Mouse (Mus musculus) MEL (cell line): ENCODE results near the gene Mtf2. TPM values are rescaled to one million over a fixed set of nuclear protein-coding genes. Genes with fewer than 3 reads are reported as not detected.
"Not testable (repeated sequence)": the region's sequence is repeated elsewhere in the genome, so short reads cannot be mapped to it uniquely, and the experiment has no call there.

Experiments
- DNase-seq: peaks from one replicate; pipeline ENCODE4 v3.0.0; 2011; ENCODE audit warnings: low read depth, low spot score
- H3K27ac ChIP-seq: 2 replicates; pipeline ENCODE4 v1.5.1; 2012; ENCODE audit warnings: low read depth, mild to moderate bottlenecking, control low read depth, low read length, moderate library complexity; ENCODE audit not compliant: control insufficient read depth
- H3K27me3 ChIP-seq, 2 experiments: fragments of 150-350 bp in 1 of 2; sonication (generic) in 1 of 2; 2 replicates each; pipeline ENCODE4 v1.6.1; 2012; ENCODE audit warnings: low read length in 2 of 2, mild to moderate bottlenecking in 2 of 2, improper control_type of control experiment in 1 of 2, moderate library complexity in 1 of 2; ENCODE audit not compliant: insufficient read depth in 2 of 2, control insufficient read depth in 1 of 2
- H3K36me3 ChIP-seq, 2 experiments: 2 replicates each; pipeline ENCODE4 v1.6.1; 2012 to 2014; ENCODE audit warnings: low read length in 2 of 2, improper control_type of control experiment in 1 of 2, inconsistent platforms in 1 of 2, mild to moderate bottlenecking in 1 of 2; ENCODE audit not compliant: insufficient read depth in 2 of 2, control insufficient read depth in 1 of 2
- H3K4me1 ChIP-seq, 2 experiments: fragments of 150-350 bp in 1 of 2; sonication (generic) in 1 of 2; 2 replicates each; pipeline ENCODE4 v1.6.1; 2012; ENCODE audit warnings: low read length in 2 of 2, improper control_type of control experiment in 1 of 2, mild to moderate bottlenecking in 1 of 2; ENCODE audit not compliant: insufficient read depth in 2 of 2, control insufficient read depth in 1 of 2
- H3K4me3 ChIP-seq, 2 experiments: fragments of 150-350 bp in 1 of 2; sonication (generic) in 1 of 2; 2 replicates each; pipeline ENCODE4 v1.5.1; 2012; ENCODE audit warnings: low read depth in 2 of 2, low read length in 2 of 2, mild to moderate bottlenecking in 2 of 2, moderate library complexity in 2 of 2, control low read depth in 1 of 2, improper control_type of control experiment in 1 of 2; ENCODE audit not compliant: control insufficient read depth in 1 of 2, insufficient read depth in 1 of 2
- H3K79me2 ChIP-seq: 2 replicates; pipeline ENCODE4 v1.6.1; 2012; ENCODE audit warnings: mild to moderate bottlenecking, low read length, moderate library complexity; ENCODE audit not compliant: control insufficient read depth, poor library complexity, insufficient read depth
- H3K9ac ChIP-seq: 2 replicates; pipeline ENCODE4 v1.6.1; 2012; ENCODE audit warnings: low read depth, mild to moderate bottlenecking, control low read depth, low read length, moderate library complexity; ENCODE audit not compliant: control insufficient read depth, poor library complexity, severe bottlenecking
- H3K9me3 ChIP-seq: fragments of 150-350 bp; sonication (generic); replicated peaks from 2 replicates; pipeline ENCODE4 v1.6.1; 2012; ENCODE audit warnings: mild to moderate bottlenecking, low read length, improper control_type of control experiment, moderate library complexity; ENCODE audit not compliant: insufficient read depth
- CTCF ChIP-seq, 3 experiments: IDR thresholded peaks in 2 of 3; conservative IDR thresholded peaks in 1 of 3; 2 replicates each; pipeline ENCODE4 v1.5.1; 2011 to 2012; ENCODE audit warnings: low read length in 3 of 3, low read depth in 2 of 3, mild to moderate bottlenecking in 2 of 3, improper control_type of control experiment in 1 of 3, inconsistent platforms in 1 of 3, mixed read lengths in 1 of 3, moderate library complexity in 1 of 3; ENCODE audit not compliant: control insufficient read depth in 1 of 3, insufficient read depth in 1 of 3, poor library complexity in 1 of 3, severe bottlenecking in 1 of 3
- ELF1 ChIP-seq: IDR thresholded peaks from 2 replicates; pipeline ENCODE4 v1.6.1; 2014; ENCODE audit warnings: low read depth, mild to moderate bottlenecking, inconsistent platforms, low read length, improper control_type of control experiment, moderate library complexity
- EP300 ChIP-seq, 2 experiments: IDR thresholded peaks; 2 replicates each; pipeline ENCODE4 v1.6.1; 2011; ENCODE audit warnings: improper control_type of control experiment in 2 of 2, low read length in 2 of 2, low read depth in 1 of 2, mild to moderate bottlenecking in 1 of 2
- ETS1 ChIP-seq: IDR thresholded peaks from 2 replicates; pipeline ENCODE4 v1.6.1; 2012; ENCODE audit warnings: low read depth, mild to moderate bottlenecking, inconsistent platforms, low read length, improper control_type of control experiment, moderate library complexity
- GATA1 ChIP-seq: IDR thresholded peaks from 2 replicates; pipeline ENCODE4 v1.6.1; 2011; ENCODE audit warnings: low read depth, low read length, improper control_type of control experiment
- HCFC1 ChIP-seq: IDR thresholded peaks from 2 replicates; pipeline ENCODE4 v1.6.1; 2012; ENCODE audit warnings: low read depth, mild to moderate bottlenecking, inconsistent platforms, low read length, improper control_type of control experiment, moderate library complexity
- KAT2A ChIP-seq: conservative IDR thresholded peaks from 2 replicates; pipeline ENCODE4 v1.6.1; 2012; ENCODE audit warnings: low read depth, low read length, improper control_type of control experiment, inconsistent platforms
- MAFK ChIP-seq: IDR thresholded peaks from 2 replicates; pipeline ENCODE4 v1.6.1; 2011; ENCODE audit warnings: low read depth, mild to moderate bottlenecking, low read length, improper control_type of control experiment, borderline replicate concordance
- MYB ChIP-seq: IDR thresholded peaks from 2 replicates; pipeline ENCODE4 v1.6.1; 2011; ENCODE audit warnings: mild to moderate bottlenecking, low read depth, low read length, improper control_type of control experiment
- NELFE ChIP-seq: IDR thresholded peaks from 2 replicates; pipeline ENCODE4 v1.6.1; 2011; ENCODE audit warnings: low read depth, low read length, improper control_type of control experiment
- NRF1 ChIP-seq: IDR thresholded peaks from 2 replicates; pipeline ENCODE4 v1.6.1; 2014; ENCODE audit warnings: low read depth, mild to moderate bottlenecking, inconsistent platforms, low read length, improper control_type of control experiment, moderate library complexity; ENCODE audit not compliant: poor library complexity, insufficient read depth, severe bottlenecking
- POLR2A ChIP-seq, 2 experiments: IDR thresholded peaks; 2 replicates each; pipeline ENCODE4 v1.6.1; 2011 to 2012; ENCODE audit warnings: low read length in 2 of 2, mild to moderate bottlenecking in 2 of 2, control low read depth in 1 of 2, improper control_type of control experiment in 1 of 2, low read depth in 1 of 2, moderate library complexity in 1 of 2; ENCODE audit not compliant: control insufficient read depth in 1 of 2, insufficient read depth in 1 of 2, poor library complexity in 1 of 2
- POLR2AphosphoS2 ChIP-seq: IDR thresholded peaks from 2 replicates; pipeline ENCODE4 v1.6.1; 2011; ENCODE audit warnings: low read length, improper control_type of control experiment
- POLR2AphosphoS5 ChIP-seq: IDR thresholded peaks from 2 replicates; pipeline ENCODE4 v1.6.1; 2012; ENCODE audit warnings: low read depth, borderline replicate concordance, mild to moderate bottlenecking, inconsistent platforms, low read length, moderate library complexity, mixed read lengths
- RAD21 ChIP-seq: IDR thresholded peaks from 2 replicates; pipeline ENCODE4 v1.6.1; 2011; ENCODE audit warnings: mild to moderate bottlenecking, low read depth, low read length, improper control_type of control experiment
- SMC3 ChIP-seq: IDR thresholded peaks from 2 replicates; pipeline ENCODE4 v1.6.1; 2011; ENCODE audit warnings: low read depth, low read length, improper control_type of control experiment
- TAL1 ChIP-seq: IDR thresholded peaks from 2 replicates; pipeline ENCODE4 v1.6.1; 2012; ENCODE audit warnings: mild to moderate bottlenecking, inconsistent platforms, low read length, moderate library complexity, mixed read lengths
- TBP ChIP-seq: IDR thresholded peaks from 2 replicates; pipeline ENCODE4 v1.8.0; 2011; ENCODE audit warnings: low read depth, low read length, improper control_type of control experiment
- UBTF ChIP-seq: IDR thresholded peaks from 2 replicates; pipeline ENCODE4 v1.6.1; 2012; ENCODE audit warnings: low read depth, mild to moderate bottlenecking, inconsistent platforms, low read length, improper control_type of control experiment, moderate library complexity, borderline replicate concordance; ENCODE audit not compliant: insufficient read depth
- ZC3H11A ChIP-seq: IDR thresholded peaks from 2 replicates; pipeline ENCODE4 v1.6.1; 2012; ENCODE audit warnings: low read depth, mild to moderate bottlenecking, inconsistent platforms, low read length, improper control_type of control experiment
- ZKSCAN1 ChIP-seq: IDR thresholded peaks from 2 replicates; pipeline ENCODE4 v1.6.1; 2012; ENCODE audit warnings: low read depth, mild to moderate bottlenecking, inconsistent platforms, low read length, improper control_type of control experiment, moderate library complexity
- polyA plus RNA-seq, 2 experiments: library from polyadenylated mRNA; stranded (reverse) in 1 of 2; unstranded in 1 of 2; fragments of >175 nt in 1 of 2; fragments of >200 nt in 1 of 2; gene quantifications; 2 replicates each; pipeline versions ENCODE4 v1.2.1 to v1.2.4; 2012; ENCODE audit warnings: low replicate concordance in 2 of 2, low read depth in 1 of 2; ENCODE audit not compliant: insufficient read length in 2 of 2, insufficient read depth in 1 of 2, missing spikeins in 1 of 2
- total RNA-seq: library from RNA; depleted of rRNA; stranded (reverse); fragments of 300-350 nt; gene quantifications from 2 replicates; pipeline ENCODE4 v1.2.3, GENCODE M21; 2012

Gene Mtf2
- total and polyA plus RNA-seq, 3 experiments: 69.9 to 263 (median 99.7) TPM

DNA sequence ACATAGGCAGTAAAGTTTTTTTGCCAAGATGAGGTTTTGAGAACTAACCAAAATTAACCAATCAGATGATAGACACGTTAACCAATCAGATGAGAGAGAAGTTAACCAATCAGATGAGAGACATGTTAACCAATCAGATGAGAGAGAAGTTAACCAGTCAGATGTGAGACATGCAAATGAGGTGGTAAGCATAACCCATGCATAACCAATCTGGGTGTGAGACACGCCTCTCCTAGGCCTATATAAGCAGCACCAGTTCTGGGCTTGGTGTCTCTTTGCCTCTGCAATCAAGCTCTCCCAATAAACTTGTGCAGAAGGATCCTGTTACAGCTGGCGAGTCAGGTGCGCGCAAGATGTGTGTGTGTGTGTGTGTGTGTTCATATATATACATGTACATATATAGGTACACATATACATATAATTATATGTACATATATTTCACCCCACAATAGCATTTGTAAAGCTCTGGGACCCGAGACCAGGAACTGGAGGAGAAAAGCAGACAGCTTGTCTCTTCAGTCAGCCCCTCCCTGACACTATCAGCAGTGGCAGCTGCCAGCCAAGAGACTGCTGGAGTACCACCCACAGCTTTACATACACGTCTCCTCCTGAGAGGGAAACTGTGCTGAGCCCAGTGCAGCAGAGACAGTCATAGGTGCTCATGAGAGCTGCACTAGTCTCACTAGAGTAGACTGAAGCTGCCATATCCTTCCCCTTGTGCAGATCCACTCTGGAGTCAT, 36.5 kb upstream of the Mtf2 start:
- TF ChIP-seq TAL1: peak; percentile 30; the same call in 1 of the 2 replicates
- TF ChIP-seq TBP: 0 out of 2 replicates have a peak, but pooled peaks have one; percentile 64
- H3K4me1 ChIP-seq: peaks cover 0 to 13% of the 10 kb centered on the region in 2 experiments; a peak in 2 of 4 replicates
- not testable (repeated sequence) for H3K36me3 ChIP-seq, H3K4me3 ChIP-seq, H3K27ac ChIP-seq, H3K27me3 ChIP-seq, H3K9me3 ChIP-seq, H3K9ac ChIP-seq, H3K79me2 ChIP-seq
- peak; percentile 37 for DNase-seq

DNA sequence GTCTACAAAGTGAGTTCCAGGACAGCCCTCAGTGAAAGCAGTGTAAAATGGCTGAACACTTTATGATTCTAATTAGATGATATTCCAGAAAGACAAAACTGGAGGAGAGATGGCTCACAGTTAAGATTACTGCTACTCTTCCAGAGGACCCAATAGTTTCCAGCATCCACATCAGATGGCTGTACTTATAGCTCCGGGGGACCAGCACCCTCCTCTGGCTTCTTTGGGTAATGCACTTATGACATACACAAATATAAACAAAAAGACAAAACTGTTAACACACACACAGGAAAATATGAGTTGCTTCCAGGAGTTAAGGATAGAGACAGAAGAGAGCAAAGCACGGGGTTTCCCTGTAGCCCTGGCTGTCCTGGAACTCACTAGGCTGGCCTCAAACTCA, 35.5 kb upstream of the Mtf2 start:
- H3K4me3 ChIP-seq: no peak overlapping the region
- peaks cover 0 to 9% of the 10 kb centered on the region in 2 experiments; a peak in 2 of 4 replicates for H3K36me3 ChIP-seq
- H3K79me2 ChIP-seq: no peaks in the 10 kb centered on the region
- no peaks in the 10 kb centered on the region for H3K27me3 ChIP-seq
- peak; percentile 35 for DNase-seq
- TF ChIP-seq CTCF (IDR thresholded peaks at IDR 0.05 in 2 of 3, conservative IDR thresholded peaks at IDR 0.05 in 1 of 3; ENCODE audit: control insufficient read depth in 1 of 3, insufficient read depth in 1 of 3, low read depth in 2 of 3, low read length in 3 of 3, poor library complexity in 1 of 3, severe bottlenecking in 1 of 3) (peak; percentile 40 to 65 (median 43); a peak in 5 of 6 replicates), ZC3H11A (peak; percentile 71), MAFK (no peak), NRF1 (no peak), GATA1 (no peak), ZKSCAN1 (no peak), SMC3 (peak; percentile 73), RAD21 (peak; percentile 50)
- H3K27ac ChIP-seq: no peak overlapping the region
- no peak overlapping the region for H3K9ac ChIP-seq
- H3K9me3 ChIP-seq: no peaks in the 10 kb centered on the region
- H3K4me1 ChIP-seq: peaks cover 0 to 13% of the 10 kb centered on the region in 2 experiments; a peak in 2 of 4 replicates

DNA sequence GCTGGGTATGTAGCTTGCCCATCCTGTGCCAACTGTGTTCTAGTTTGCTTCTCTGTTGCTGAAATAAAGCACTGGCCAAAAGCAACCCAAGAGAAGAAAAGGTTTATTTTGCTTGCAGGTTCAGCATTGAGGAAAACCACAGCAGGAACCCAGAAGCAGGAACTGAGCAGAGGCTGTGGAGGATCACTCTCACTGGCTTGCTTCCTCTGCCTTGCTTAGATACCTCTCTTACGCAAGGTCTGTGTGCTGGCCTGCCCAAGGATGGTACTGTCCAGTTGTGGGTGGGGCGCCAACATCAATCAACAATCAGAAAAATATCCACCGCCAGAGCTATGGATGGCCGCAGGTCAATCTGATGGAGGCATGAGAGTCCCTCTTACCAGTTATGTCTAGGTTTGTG, 34.2 kb upstream of the Mtf2 start:
- no peaks in the 10 kb centered on the region for H3K79me2 ChIP-seq
- DNase-seq: no peak
- no peaks in the 10 kb centered on the region for H3K9me3 ChIP-seq
- H3K27me3 ChIP-seq: no peaks in the 10 kb centered on the region
- no peak overlapping the region for H3K27ac ChIP-seq
- H3K4me3 ChIP-seq: no peak overlapping the region
- peaks cover 0 to 13% of the 10 kb centered on the region in 2 experiments; a peak in 2 of 4 replicates for H3K4me1 ChIP-seq
- TF ChIP-seq HCFC1 (no peak), ETS1 (no peak), ZKSCAN1 (no peak), UBTF (no peak), POLR2AphosphoS5 (no peak), POLR2AphosphoS2 (no peak), GATA1 (no peak), NELFE (no peak), POLR2A (IDR thresholded peaks at IDR 0.05; ENCODE audit: control insufficient read depth in 1 of 2, insufficient read depth in 1 of 2, low read depth in 1 of 2, low read length in 2 of 2, poor library complexity in 1 of 2) (no peak), ZC3H11A (no peak), ELF1 (no peak), CTCF (IDR thresholded peaks at IDR 0.05 in 2 of 3, conservative IDR thresholded peaks at IDR 0.05 in 1 of 3; ENCODE audit: control insufficient read depth in 1 of 3, insufficient read depth in 1 of 3, low read depth in 2 of 3, low read length in 3 of 3, poor library complexity in 1 of 3, severe bottlenecking in 1 of 3) (no peak), MYB (no peak), KAT2A (no peak), EP300 (IDR thresholded peaks at IDR 0.05; ENCODE audit: low read depth in 1 of 2, low read length in 2 of 2) (no peak)
- TF ChIP-seq, all 39 proteins: peak for 0
- H3K36me3 ChIP-seq: peaks cover 0 to 9% of the 10 kb centered on the region in 2 experiments; a peak in 2 of 4 replicates
- H3K9ac ChIP-seq: no peak overlapping the region
